Mouse (Mus musculus): ENCODE results near the gene Dedd. TPM values are rescaled to one million over a fixed set of nuclear protein-coding genes. Genes with fewer than 3 reads are reported as not detected.

The Dedd gene
- polyA plus RNA-seq (2014; fragmentation: Nextera tagmentation; extraction: Ambion mirVana) = 48.8 and 48.9 TPM in 2 replicates

DNA sequence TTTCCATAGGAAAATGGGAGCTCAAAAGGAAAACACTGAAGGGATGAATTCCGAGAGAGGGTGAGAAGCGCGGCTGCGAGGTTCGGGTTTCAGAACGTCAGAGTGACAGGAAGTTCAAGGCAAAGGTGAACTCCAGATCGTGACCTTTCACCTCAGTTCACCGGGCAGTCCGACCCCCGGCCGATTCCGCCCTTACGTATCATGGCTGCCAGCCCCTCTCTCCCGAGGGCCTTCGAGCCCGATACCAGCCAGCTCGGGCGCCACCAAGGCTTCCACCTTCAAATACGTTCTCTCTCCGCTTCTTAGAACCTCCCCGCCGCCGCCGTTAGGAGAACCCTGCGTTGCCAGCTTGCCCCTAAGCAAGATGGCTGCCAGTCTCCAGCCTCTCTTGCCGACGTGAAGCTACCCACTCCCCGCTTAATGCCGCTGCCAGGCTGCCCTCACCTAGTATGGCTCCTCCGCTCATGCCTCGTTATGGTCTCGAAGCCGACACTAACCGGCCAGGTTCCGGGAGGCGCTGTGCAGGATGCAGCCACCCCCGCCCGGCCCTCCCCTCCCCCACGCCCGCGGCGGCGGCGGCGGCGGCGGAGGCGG, at the start of gene Dedd:
TSS of gene Dedd (plus strand) at position 307 of the 594 bp plus-strand sequence.
- H3K27ac ChIP-seq (ENCODE audit: low read depth) = peak within 1 kb of the TSS; percentile 98
- peak; percentile 94 for DNase-seq
- H3K4me1 ChIP-seq (ENCODE audit: insufficient read depth) = 0 out of 2 replicates have a peak, but pooled peaks cover 5% of the 10 kb centered on the region
- under 1% methylated on average over 48 of the region's 48 CpGs for WGBS
- no peaks in the 10 kb centered on the region for H3K9me3 ChIP-seq (ENCODE audit: low read depth, low read length)
- peaks cover 19% of the 10 kb centered on the region for H3K36me3 ChIP-seq (ENCODE audit: insufficient read depth)
- peak within 1 kb of the TSS; percentile 78 for H3K4me3 ChIP-seq (ENCODE audit: low read depth, low read length)
- peak; percentile 93 for ATAC-seq (ENCODE audit: insufficient read depth)
- H3K4me2 ChIP-seq = peak within 1 kb of the TSS; percentile 86
- peak within 1 kb of the TSS; percentile 83 for H3K9ac ChIP-seq
- TF ChIP-seq CTCF (IDR thresholded peaks at IDR 0.05; ENCODE audit: low read depth) = no peak
- H3K27me3 ChIP-seq (ENCODE audit: insufficient read depth, low read length) = no peaks in the 10 kb centered on the region

DNA sequence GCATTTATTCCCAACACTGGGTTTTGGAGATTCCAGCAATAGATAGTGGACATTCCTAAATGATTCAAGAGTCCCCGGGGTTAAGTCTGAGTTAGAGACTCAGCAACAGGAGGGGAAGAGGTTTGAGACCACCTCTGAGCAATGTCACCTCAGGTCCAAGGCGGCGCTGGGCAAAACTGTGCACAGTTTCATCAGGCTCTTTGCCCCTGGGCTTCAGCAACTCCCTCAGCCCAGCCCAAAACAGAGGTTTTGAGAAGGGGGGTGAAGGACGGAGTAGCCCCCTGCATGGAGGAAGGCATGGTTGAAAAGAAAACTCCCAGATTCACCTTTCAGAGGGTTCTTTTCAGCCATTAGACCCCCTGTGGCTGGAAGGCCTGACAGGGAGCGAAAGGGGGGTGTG, 49.2 kb upstream of the Dedd start:
- Histone ChIP-seq H3K4me2 (peak overlapping the region; percentile 94), H3K4me1 (ENCODE audit: insufficient read depth) (no peaks in the 10 kb centered on the region), H3K9ac (peak overlapping the region; percentile 86), H3K27me3 (ENCODE audit: insufficient read depth, low read length) (no peaks in the 10 kb centered on the region), H3K4me3 (ENCODE audit: low read depth, low read length) (peak overlapping the region; percentile 76), H3K9me3 (ENCODE audit: low read depth, low read length) (no peaks in the 10 kb centered on the region), H3K27ac (ENCODE audit: low read depth) (no peak overlapping the region), H3K36me3 (ENCODE audit: insufficient read depth) (peaks cover 66% of the 10 kb centered on the region)
- DNase-seq (no peak), ATAC-seq (ENCODE audit: insufficient read depth) (no peak)
- 53% methylated on average over 5 of the region's 5 CpGs for WGBS
- no peak for TF ChIP-seq CTCF (IDR thresholded peaks at IDR 0.05; ENCODE audit: low read depth)

DNA sequence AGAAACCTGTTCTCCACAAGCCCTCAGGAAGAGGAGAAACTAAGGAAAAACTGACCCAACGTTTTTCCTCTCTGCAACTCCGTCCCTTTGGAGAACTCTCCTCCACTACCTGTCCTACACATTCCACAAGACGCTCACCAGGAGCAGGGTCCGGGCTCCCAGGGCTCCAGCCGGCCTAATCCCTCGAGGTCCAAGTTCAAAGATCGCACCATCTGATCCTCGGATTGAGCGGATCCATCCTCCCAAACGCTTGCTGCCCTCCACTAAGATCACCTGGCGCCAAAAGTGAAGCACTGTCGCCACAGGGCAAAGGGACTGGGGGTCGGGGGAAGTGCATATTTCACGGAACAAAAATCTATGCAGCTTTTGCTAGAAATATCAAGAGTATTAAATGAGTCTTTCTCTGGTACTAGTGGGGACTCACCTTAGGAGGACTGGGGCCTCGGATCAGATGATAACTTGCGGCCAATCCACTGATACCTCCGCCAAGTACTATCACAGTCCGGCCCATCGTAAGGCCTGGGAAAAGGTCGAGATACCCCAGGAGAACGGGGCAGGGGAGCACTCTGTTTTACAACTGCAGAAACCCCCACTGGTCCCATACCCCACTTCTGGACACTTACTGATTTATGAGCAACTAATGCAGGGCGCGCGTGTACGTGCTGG, 48.6 kb upstream of the Dedd start:
- H3K9ac ChIP-seq = peak overlapping the region; percentile 86
- TF ChIP-seq CTCF (IDR thresholded peaks at IDR 0.05; ENCODE audit: low read depth) = no peak
- WGBS = under 1% methylated on average over 25 of the region's 25 CpGs
- H3K36me3 ChIP-seq (ENCODE audit: insufficient read depth) = peaks cover 66% of the 10 kb centered on the region
- ATAC-seq (ENCODE audit: insufficient read depth) (peak; percentile 18), DNase-seq (no peak)
- H3K27ac ChIP-seq (ENCODE audit: low read depth) = peak overlapping the region; percentile 40; the same call in 1 of the 2 replicates
- peak overlapping the region; percentile 76 for H3K4me3 ChIP-seq (ENCODE audit: low read depth, low read length)
- no peaks in the 10 kb centered on the region for H3K4me1 ChIP-seq (ENCODE audit: insufficient read depth)
- no peaks in the 10 kb centered on the region for H3K9me3 ChIP-seq (ENCODE audit: low read depth, low read length)
- H3K4me2 ChIP-seq = peak overlapping the region; percentile 94
- no peaks in the 10 kb centered on the region for H3K27me3 ChIP-seq (ENCODE audit: insufficient read depth, low read length)

DNA sequence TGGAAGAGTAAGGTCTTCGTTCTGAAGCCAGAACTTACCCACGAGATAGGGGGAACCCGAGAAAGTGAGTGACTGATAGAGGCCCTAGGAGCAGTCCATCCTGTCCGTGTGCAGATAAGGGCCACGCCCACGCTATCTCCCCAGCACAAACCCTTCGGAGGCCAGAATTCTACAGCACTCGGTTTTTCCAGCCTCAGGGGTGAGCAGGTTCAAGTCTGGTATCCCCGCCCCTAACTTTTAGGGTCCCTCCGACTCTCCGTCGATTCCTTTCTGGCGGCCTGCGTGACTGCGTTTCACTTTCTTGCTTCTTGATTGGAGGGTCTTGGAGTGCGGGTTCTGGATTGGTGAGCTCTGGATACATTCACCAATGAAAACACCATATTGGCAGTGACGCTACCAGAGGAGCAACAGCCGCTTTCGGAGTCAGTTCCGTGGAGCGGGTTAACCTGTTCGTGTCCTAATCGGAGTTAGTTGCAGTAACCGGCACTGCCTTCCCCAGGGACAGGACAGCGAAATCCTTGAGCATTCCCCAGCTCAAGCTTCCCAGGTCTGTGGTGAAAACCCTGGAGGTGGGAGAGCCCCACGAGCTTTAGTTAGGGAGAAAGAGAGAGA, 47.9 kb upstream of the Dedd start, which contains the start of gene Ppox:
TSS of gene Ppox (minus strand) at position 271 of the 612 bp plus-strand sequence.
- H3K27ac ChIP-seq (ENCODE audit: low read depth) = peak within 1 kb of the TSS; percentile 91
- peak within 1 kb of the TSS; percentile 86 for H3K9ac ChIP-seq
- peak within 1 kb of the TSS; percentile 76 for H3K4me3 ChIP-seq (ENCODE audit: low read depth, low read length)
- no peak for TF ChIP-seq CTCF (IDR thresholded peaks at IDR 0.05; ENCODE audit: low read depth)
- peaks cover 65% of the 10 kb centered on the region for H3K36me3 ChIP-seq (ENCODE audit: insufficient read depth)
- DNase-seq (peak; percentile 97), ATAC-seq (ENCODE audit: insufficient read depth) (peak; percentile 98)
- no peaks in the 10 kb centered on the region for H3K27me3 ChIP-seq (ENCODE audit: insufficient read depth, low read length)
- H3K9me3 ChIP-seq (ENCODE audit: low read depth, low read length) = no peaks in the 10 kb centered on the region
- no peaks in the 10 kb centered on the region for H3K4me1 ChIP-seq (ENCODE audit: insufficient read depth)
- H3K4me2 ChIP-seq = peak within 1 kb of the TSS; percentile 94
- under 1% methylated on average over 26 of the region's 26 CpGs for WGBS

DNA sequence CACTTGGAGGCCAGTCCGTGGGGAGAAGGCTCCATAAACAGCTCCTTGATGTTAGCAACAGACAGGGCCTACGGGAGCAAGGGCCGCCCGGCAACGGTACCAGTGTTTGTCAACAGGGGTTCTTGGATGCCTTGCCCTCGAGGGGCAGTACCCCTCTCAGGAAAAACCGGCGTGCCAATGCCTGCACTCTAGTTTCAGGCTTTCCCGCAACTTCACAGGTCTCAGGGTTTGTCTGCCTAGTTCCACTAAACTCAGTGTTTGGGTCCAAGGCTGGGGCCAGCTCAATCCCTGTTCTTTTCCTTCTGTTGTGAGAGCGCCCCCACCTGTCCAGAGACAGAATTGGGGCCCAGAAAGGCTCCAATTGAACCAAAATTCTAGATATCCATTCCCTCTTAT, 47.4 kb upstream of the Dedd start:
- H3K4me3 ChIP-seq (ENCODE audit: low read depth, low read length) = peak overlapping the region; percentile 76
- 1% methylated on average over 10 of the region's 10 CpGs for WGBS
- peak; percentile 76 for TF ChIP-seq CTCF (IDR thresholded peaks at IDR 0.05; ENCODE audit: low read depth)

DNA sequence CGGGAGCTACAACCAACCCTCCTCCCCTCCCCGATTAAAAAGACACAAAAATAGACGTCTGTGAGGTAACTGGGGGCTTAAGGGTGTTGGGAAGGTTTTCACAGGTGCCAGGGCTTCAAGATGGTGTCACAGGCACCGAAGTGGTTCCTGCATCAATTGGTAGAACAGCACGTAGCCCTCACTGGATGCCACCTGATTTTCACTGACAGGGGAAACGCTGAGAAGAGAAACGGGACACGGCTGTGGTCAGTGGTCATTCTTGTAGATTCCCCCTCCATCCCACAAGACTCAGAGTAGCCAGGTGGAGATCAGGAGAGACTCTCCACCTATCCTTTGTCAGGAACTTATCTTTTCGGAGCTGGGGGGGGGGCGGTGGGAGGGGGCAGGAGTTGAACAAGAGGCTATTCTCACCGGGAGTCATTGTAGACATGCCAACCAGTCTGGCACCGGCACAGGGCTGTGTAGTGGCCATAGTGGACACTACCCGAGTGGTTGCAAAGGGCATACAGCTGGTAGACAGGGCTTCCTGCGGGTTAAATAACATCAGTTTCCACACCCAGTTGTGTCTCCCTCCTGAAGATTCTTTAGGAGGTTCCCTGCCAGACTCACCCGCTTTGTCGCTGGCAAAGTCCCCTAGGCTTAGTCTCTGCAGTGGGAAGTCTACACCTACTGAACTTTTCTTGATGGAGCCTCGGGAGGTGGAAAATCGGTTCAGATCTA, 46.7 kb upstream of the Dedd start:
- DNase-seq (no peak), ATAC-seq (ENCODE audit: insufficient read depth) (no peak)
- Histone ChIP-seq H3K9ac (peak overlapping the region; percentile 64; the same call in 1 of the 2 replicates), H3K4me3 (ENCODE audit: low read depth, low read length) (peak overlapping the region; percentile 76), H3K36me3 (ENCODE audit: insufficient read depth) (peaks cover 59% of the 10 kb centered on the region), H3K4me1 (ENCODE audit: insufficient read depth) (peaks cover 5% of the 10 kb centered on the region; the same call in 1 of the 2 replicates), H3K27ac (ENCODE audit: low read depth) (no peak overlapping the region), H3K9me3 (ENCODE audit: low read depth, low read length) (no peaks in the 10 kb centered on the region), H3K27me3 (ENCODE audit: insufficient read depth, low read length) (no peaks in the 10 kb centered on the region), H3K4me2 (peak overlapping the region; percentile 94)
- 68% methylated on average over 18 of the region's 18 CpGs for WGBS
- no peak for TF ChIP-seq CTCF (IDR thresholded peaks at IDR 0.05; ENCODE audit: low read depth)

More for the DNA sequence above, 47.4 kb upstream of the Dedd start:
- ATAC-seq (ENCODE audit: insufficient read depth) = peak; percentile 56
- Histone ChIP-seq H3K4me1 (ENCODE audit: insufficient read depth) (peaks cover 1% of the 10 kb centered on the region; the same call in 1 of the 2 replicates), H3K27me3 (ENCODE audit: insufficient read depth, low read length) (no peaks in the 10 kb centered on the region), H3K9me3 (ENCODE audit: low read depth, low read length) (no peaks in the 10 kb centered on the region), H3K4me2 (peak overlapping the region; percentile 94), H3K9ac (peak overlapping the region; percentile 64), H3K36me3 (ENCODE audit: insufficient read depth) (peaks cover 65% of the 10 kb centered on the region), H3K27ac (ENCODE audit: low read depth) (peak overlapping the region; percentile 91)
- DNase-seq = peak; percentile 90

Data from lung, embryonic 14.5 days (tissue).